Mouse (Mus musculus) heart, adult 10 weeks (tissue): ENCODE results near the gene Hic1. TPM values are rescaled to one million over a fixed set of nuclear protein-coding genes. Genes with fewer than 3 reads are reported as not detected.

Experiments used
- polyA plus RNA-seq: library from polyadenylated mRNA; stranded (reverse); fragments of 350-450 nt; fragmentation: Illumina TruSeq; extraction: RNeasy Lipid Tissue Mini Kit (QIAGEN cat#74804); gene quantifications from one replicate; pipeline ENCODE4 v1.2.3, GENCODE M21; 2014; ENCODE audit warnings: low read depth, low replicate concordance

Hic1 gene
- 11.8 TPM for polyA plus RNA-seq

GRCm38 (mm10) chr11:75169405-75170080 is at the start of gene Hic1:
Hic1 (minus strand) TSS chr11:75169519.

DNA sequence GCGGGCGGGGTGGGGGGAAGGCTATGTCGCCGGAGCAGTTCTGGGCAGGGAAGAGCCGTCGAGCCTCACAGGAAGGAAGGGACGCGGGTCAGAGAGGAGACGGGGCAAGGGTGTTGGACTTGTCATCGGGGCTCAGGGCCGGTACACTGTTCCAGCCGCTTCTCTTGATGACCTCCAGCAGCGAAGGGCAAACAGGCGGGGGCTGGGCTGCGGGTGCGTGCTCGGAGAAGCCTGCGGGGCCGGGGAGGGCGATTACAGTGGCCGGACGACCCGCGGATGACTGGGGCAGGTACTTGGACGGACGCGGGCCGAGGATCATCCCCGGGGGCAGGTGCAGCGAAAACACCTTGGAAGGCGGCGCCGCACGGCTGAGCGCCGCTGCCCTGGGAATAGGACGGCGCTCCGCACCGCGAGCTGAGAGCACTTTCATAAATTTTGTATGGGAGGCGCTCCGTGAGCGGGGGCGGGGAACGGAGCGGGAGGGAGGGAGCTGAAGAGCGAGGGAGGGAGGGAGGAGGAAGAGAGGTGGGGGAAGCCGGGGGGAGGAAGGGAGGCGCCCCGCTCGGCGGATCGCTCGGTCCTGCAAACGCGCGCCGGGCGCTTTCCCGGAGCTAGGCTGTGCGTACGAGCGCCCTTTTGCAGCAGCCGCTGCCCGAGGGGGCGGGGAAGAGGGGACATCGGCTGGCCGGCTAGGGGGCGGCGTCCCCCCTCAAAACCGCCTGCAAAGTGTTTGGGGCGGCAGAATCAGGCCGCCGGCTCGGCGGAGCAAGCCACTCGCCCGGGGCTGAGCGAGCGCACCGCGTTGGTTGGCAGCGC is 24.1 kb upstream of the Hic1 start, which contains the start of gene Rtn4rl1:
Rtn4rl1 (plus strand) TSS at position 528 of the 816 bp plus-strand sequence.

DNA sequence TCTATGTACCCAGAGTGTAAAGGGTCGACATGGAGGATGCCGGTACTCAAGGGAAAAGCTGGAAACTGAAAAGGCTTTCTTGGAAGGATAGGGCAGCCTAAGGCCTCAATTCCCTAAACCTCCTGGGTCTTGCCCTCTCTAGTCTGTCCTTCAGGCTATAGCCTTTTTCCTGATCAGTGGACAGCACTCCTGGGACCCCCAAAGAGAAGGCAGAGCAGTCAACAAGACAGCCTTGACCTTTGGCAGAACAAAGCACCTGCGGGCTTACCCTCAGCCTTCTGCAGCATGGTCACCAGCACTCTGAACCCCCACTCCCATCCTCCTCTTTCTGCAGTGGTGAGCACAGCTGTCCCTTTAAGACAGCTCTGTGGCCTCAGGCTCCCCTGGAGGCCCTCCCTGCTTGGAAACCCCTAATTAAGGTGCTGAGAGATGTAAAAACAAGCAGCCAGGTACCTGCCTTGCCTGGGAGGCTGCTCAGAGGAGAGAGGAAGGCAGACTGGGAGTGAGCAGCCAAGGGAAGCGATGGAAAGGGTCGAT is 21.7 kb upstream of the Hic1 start, which contains the start of gene Dph1:
Dph1 (minus strand) TSS at position 337 of the 537 bp plus-strand sequence.

GRCm38 (mm10) chr11:75178672-75179208 is 9.4 kb upstream of the Hic1 start, which contains the start of gene Ovca2:
Ovca2 (minus strand) TSS chr11:75178835.

Other genes starting within 250 kb of the Hic1 start
- gene Smg6, start 243.7 kb downstream of the Hic1 start, polyA plus RNA-seq = 15.2 TPM
- 23.9 TPM for gene Srr, start 243.6 kb downstream of the Hic1 start, polyA plus RNA-seq
- 10.8 TPM for gene Ovca2, start 9.3 kb upstream of the Hic1 start, polyA plus RNA-seq
- gene Dph1, start 21.7 kb upstream of the Hic1 start, polyA plus RNA-seq = 12.1 TPM
- 5.8 TPM for gene Rtn4rl1, start 24.3 kb upstream of the Hic1 start, polyA plus RNA-seq
- gene Rpa1, start 178.8 kb upstream of the Hic1 start, polyA plus RNA-seq = 52.9 TPM
- gene Smyd4, start 178.9 kb upstream of the Hic1 start, polyA plus RNA-seq = 5.5 TPM